Mouse (Mus musculus): Measurements from ENCODE around the gene Tango2. TPM values are rescaled to one million over a fixed set of nuclear protein-coding genes. Genes with fewer than 3 reads are reported as not detected.

Tango2 gene
- polyA plus RNA-seq, 1 experiment, result 31.1 TPM

- no peak for DNase-seq (ENCODE audit: low read depth in 1 of 2, low spot score in 2 of 2)
- Histone ChIP-seq H3K27ac (ENCODE audit: insufficient read depth, low read length) (no peak overlapping the region), H3K36me3 (ENCODE audit: control insufficient read depth, insufficient read depth, low read length) (peaks cover 4% of the 10 kb centered on the region), H3K4me1 (ENCODE audit: control insufficient read depth, insufficient read depth, insufficient read length) (peaks cover 14% of the 10 kb centered on the region), H3K4me3 (ENCODE audit: extremely low read depth, insufficient read depth, insufficient read length) (peak overlapping the region; percentile 77; the same call in 1 of the 2 replicates), H3K27me3 (ENCODE audit: control insufficient read depth, insufficient read depth, low read length) (no peaks in the 10 kb centered on the region)
- TF ChIP-seq POLR2A (IDR thresholded peaks at IDR 0.05; ENCODE audit: low read depth, low read length) (no peak), CTCF (IDR thresholded peaks at IDR 0.05; ENCODE audit: extremely low read depth, insufficient read depth, insufficient read length, insufficient replicate concordance) (no peak)
- 46% methylated on average over 5 of the region's 5 CpGs for WGBS
Measured at GRCm38 (mm10) chr16:18393595-18393994, 45.7 kb upstream of the Tango2 start.

GRCm38 (mm10) chr16:18392469-18393426, 44.8 kb upstream of the Tango2 start:
- WGBS, result 1% methylated on average over 63 of the region's 63 CpGs
- Histone ChIP-seq H3K36me3 (ENCODE audit: control insufficient read depth, insufficient read depth, low read length) (peaks cover 2% of the 10 kb centered on the region; the same call in 1 of the 2 replicates), H3K4me3 (ENCODE audit: extremely low read depth, insufficient read depth, insufficient read length) (peak overlapping the region; percentile 77), H3K27ac (ENCODE audit: insufficient read depth, low read length) (peak overlapping the region; percentile 32; the same call in 1 of the 2 replicates), H3K4me1 (ENCODE audit: control insufficient read depth, insufficient read depth, insufficient read length) (peaks cover 20% of the 10 kb centered on the region), H3K27me3 (ENCODE audit: control insufficient read depth, insufficient read depth, low read length) (no peaks in the 10 kb centered on the region)
- peak; percentile 40 to 84 for DNase-seq (ENCODE audit: low read depth in 1 of 2, low spot score in 2 of 2)
- TF ChIP-seq POLR2A (IDR thresholded peaks at IDR 0.05; ENCODE audit: low read depth, low read length), result peak; percentile 33; the same call in 1 of the 2 replicates
- TF ChIP-seq CTCF (IDR thresholded peaks at IDR 0.05; ENCODE audit: extremely low read depth, insufficient read depth, insufficient read length, insufficient replicate concordance), result peak; percentile 48; the same call in 1 of the 2 replicates

DNA sequence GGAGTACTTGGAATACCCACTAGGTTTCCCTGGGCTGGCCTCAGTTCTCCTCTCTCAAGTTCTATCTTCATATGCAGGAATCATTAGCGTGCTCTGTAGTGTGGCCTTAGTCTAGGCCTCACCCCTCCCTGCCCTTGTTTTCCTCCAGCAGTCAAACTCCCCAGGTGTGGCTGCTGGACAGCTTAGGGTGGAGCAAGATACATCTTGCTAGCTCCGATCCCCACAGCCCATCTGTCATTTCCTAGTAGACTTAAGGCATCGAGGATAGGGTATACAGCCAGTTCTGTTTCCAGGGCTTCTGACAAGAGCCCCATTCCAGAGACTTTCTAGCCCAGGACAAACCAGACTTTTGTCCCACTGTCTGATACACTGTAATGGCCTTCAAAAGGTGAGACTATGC, 43.8 kb upstream of the Tango2 start:
- Histone ChIP-seq H3K36me3 (ENCODE audit: control insufficient read depth, insufficient read depth, low read length) (no peaks in the 10 kb centered on the region), H3K27me3 (ENCODE audit: control insufficient read depth, insufficient read depth, low read length) (no peaks in the 10 kb centered on the region), H3K4me1 (ENCODE audit: control insufficient read depth, insufficient read depth, insufficient read length) (peaks cover 20% of the 10 kb centered on the region), H3K4me3 (ENCODE audit: extremely low read depth, insufficient read depth, insufficient read length) (no peak overlapping the region), H3K27ac (ENCODE audit: insufficient read depth, low read length) (no peak overlapping the region)
- no peak for TF ChIP-seq CTCF (IDR thresholded peaks at IDR 0.05; ENCODE audit: extremely low read depth, insufficient read depth, insufficient read length, insufficient replicate concordance)
- no peak for TF ChIP-seq POLR2A (IDR thresholded peaks at IDR 0.05; ENCODE audit: low read depth, low read length)
- WGBS, result 88% methylated on average over 3 of the region's 3 CpGs
- no peak for DNase-seq (ENCODE audit: low read depth in 1 of 2, low spot score in 2 of 2)

- TF ChIP-seq CTCF (IDR thresholded peaks at IDR 0.05; ENCODE audit: extremely low read depth, insufficient read depth, insufficient read length, insufficient replicate concordance), result no peak
- Histone ChIP-seq H3K27ac (ENCODE audit: insufficient read depth, low read length) (no peak overlapping the region), H3K27me3 (ENCODE audit: control insufficient read depth, insufficient read depth, low read length) (no peaks in the 10 kb centered on the region), H3K4me3 (ENCODE audit: extremely low read depth, insufficient read depth, insufficient read length) (no peak overlapping the region), H3K4me1 (ENCODE audit: control insufficient read depth, insufficient read depth, insufficient read length) (peaks cover 20% of the 10 kb centered on the region), H3K36me3 (ENCODE audit: control insufficient read depth, insufficient read depth, low read length) (no peaks in the 10 kb centered on the region)
- 94% methylated on average over 3 of the region's 3 CpGs for WGBS
- DNase-seq (ENCODE audit: low read depth in 1 of 2, low spot score in 2 of 2), result no peak
Measured at GRCm38 (mm10) chr16:18391127-18391526, 43.2 kb upstream of the Tango2 start.

DNA sequence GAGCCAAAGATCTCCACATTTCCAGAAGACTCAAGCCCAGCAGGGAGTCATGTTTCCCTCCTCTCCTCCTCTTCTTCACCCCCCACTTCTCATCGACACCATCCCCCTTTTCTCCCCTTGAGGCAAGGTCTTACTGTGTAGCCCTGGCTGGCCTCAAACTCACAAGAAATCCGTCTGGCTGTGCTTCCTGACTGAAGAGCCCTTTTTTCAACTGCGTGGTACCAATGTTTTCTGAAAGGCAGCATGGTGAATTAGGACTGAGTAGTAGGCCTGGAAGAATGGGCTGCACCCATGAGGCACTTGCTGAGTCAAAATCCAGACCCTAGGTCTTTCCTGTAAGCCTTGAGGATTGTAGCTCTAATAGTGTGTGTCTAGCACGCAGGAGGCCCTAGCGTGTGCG, 42.5 kb upstream of the Tango2 start:
- no peak for DNase-seq (ENCODE audit: low read depth in 1 of 2, low spot score in 2 of 2)
- WGBS, result 82% methylated on average over 6 of the region's 6 CpGs
- peaks cover 20% of the 10 kb centered on the region for H3K4me1 ChIP-seq (ENCODE audit: control insufficient read depth, insufficient read depth, insufficient read length)
- no peaks in the 10 kb centered on the region for H3K27me3 ChIP-seq (ENCODE audit: control insufficient read depth, insufficient read depth, low read length)
- no peak overlapping the region; the same call in 1 of the 2 replicates for H3K27ac ChIP-seq (ENCODE audit: insufficient read depth, low read length)
- no peak for TF ChIP-seq POLR2A (IDR thresholded peaks at IDR 0.05; ENCODE audit: low read depth, low read length)
- TF ChIP-seq CTCF (IDR thresholded peaks at IDR 0.05; ENCODE audit: extremely low read depth, insufficient read depth, insufficient read length, insufficient replicate concordance), result no peak
- H3K36me3 ChIP-seq (ENCODE audit: control insufficient read depth, insufficient read depth, low read length), result no peaks in the 10 kb centered on the region
- H3K4me3 ChIP-seq (ENCODE audit: extremely low read depth, insufficient read depth, insufficient read length), result no peak overlapping the region

DNA sequence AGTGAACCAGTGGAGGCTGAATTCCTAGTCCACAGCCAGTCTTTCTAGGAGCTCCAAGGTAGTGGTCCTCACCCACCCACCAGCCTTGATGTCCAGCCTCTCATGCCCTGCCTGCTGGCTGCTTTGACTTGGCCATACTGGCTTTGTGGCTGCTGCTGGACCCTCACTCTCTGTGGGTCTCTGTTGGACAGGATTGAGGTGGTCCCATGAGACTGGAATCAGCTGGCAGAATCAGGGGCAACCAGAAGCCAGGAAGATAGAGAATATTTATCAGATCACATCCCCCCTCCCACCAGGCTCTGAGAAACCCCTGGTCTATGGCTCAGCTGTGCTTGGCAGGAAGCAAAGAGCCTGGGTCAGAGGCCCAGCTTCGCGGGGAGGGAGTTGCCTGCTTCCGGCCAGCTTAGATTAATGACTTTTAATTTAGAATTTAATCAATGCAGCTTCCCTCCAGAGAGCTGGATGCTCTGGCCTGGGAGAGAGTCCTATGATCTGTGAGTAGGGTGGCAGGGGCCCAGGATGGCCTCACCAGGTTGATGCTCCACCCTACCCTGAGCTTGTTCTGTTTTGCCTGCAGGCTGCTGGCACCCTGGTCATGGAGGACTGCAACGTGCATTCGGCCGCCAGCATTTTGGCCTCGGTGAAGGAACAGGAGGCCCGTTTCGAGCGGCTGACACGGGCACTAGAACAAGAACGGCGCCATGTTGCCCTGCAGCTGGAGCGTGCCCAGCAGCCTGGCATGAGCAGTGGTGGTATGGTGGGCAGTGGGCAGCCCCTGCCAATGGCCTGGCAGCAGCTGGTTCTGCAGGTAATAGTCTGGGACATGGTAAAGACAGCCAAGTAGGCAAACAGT, 40.9 kb upstream of the Tango2 start:
- Histone ChIP-seq H3K36me3 (ENCODE audit: control insufficient read depth, insufficient read depth, low read length) (no peaks in the 10 kb centered on the region), H3K27me3 (ENCODE audit: control insufficient read depth, insufficient read depth, low read length) (no peaks in the 10 kb centered on the region), H3K4me3 (ENCODE audit: extremely low read depth, insufficient read depth, insufficient read length) (no peak overlapping the region), H3K4me1 (ENCODE audit: control insufficient read depth, insufficient read depth, insufficient read length) (peaks cover 20% of the 10 kb centered on the region), H3K27ac (ENCODE audit: insufficient read depth, low read length) (peak overlapping the region; percentile 59)
- 76% methylated on average over 14 of the region's 14 CpGs for WGBS
- TF ChIP-seq POLR2A (IDR thresholded peaks at IDR 0.05; ENCODE audit: low read depth, low read length) (no peak), CTCF (IDR thresholded peaks at IDR 0.05; ENCODE audit: extremely low read depth, insufficient read depth, insufficient read length, insufficient replicate concordance) (no peak)
- DNase-seq (ENCODE audit: low read depth in 1 of 2, low spot score in 2 of 2), result no peak
